Mouse (Mus musculus) ovary, postnatal 10 days (tissue): Measurements from ENCODE around the gene Pdia3.
"Not testable (repeated sequence)": the region's sequence is repeated elsewhere in the genome, so short reads cannot be mapped to it uniquely, and the experiment has no call there.

Experiments
- DNase-seq: peaks from one replicate; pipeline ENCODE4 v3.0.0; 2022; ENCODE audit warnings: low spot score

The Pdia3 gene

DNA sequence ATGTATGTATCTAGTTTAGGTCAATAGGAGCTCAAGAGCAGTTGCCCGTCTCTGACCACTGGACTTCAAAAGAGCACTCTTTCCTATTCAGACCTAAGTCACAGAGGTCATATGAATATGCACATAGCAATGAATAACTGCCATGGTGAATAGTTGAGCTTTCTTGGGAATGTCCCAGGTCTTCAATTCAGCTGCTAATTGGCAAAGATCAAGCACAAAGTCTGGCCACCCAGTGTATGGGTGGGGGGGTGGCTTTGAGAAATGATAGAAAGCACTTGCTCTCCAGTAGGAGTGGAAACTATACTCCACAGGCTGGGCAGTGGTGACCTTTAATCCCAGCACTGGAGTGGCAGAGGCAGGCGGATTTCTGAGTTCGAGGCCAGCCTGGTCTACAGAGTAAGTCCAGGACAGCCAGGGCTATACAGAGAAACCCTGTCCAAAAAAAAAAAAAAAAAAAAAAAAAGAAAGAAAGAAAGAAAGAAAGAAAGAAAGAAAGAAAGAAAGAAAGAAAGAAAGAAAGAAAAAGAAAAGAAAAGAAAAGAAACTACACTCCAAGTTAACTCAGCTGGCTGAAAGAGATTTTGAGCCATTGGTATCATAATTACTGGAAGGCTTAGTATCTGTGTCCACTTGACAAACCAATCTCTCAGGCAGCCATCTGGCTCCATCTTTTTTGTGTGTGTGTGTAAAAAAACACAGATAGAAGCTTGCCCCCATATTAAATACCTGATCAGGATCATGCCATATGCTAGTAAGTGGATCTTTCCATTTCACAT, 64.1 kb downstream of the Pdia3 start:
- no peak for DNase-seq

DNA sequence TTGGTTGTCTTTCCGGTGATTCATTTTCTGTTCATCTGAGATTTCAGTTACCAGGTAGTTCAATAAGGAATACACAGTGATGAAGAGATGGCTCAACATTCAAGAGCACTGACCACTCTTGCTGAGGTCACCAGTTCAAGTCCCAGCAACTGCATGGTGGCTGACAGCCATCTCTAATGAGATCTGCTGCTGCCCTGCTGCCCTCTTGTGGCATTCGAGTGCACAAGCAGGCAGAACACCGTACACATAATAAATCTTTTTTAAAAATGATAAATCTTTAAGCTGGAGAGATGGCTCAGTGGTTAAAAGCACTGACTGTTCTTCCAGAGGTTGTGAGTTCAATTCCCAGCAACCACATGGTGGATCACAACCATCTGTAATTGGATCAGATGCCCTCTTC, 66.9 kb downstream of the Pdia3 start:
- DNase-seq, result no peak

DNA sequence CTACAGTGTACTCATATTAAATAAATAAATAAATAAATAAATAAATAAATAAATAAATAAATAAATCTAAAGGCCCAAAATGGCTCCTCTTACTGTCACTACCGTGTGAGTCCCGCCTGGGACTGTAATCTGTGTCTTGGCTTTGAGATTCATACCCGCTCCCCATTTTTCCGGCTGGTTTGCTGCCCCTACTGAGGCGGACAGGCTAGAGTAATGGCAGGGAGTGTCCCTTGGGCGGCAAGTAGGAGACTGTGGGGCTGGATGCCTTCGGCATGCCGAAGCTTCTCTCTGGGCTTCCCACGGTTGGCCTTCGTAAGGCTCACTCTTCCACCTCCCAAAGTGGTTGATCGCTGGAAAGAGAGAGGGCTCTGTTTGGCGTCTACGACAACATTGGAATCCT, 67.3 kb downstream of the Pdia3 start:
- DNase-seq, result not testable (repeated sequence)

DNA sequence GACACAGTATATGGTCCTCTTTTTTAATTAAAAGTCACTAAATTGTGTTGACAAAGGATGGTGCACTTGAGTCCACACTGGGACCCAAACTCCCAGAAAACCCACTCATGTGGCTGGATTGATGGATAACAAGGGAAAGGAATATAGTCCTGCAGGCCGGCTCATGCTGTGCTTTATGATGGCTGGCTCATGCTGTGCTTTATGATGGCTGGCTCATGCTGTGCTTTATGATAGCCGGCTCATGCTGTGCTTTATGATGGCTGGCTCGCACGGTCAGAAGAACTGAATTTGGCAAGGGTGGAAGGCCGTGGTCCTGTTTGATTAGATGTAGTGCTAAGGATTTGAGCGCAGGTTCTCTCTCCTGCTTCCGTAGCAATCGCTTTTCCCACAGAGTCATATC, 70.0 kb downstream of the Pdia3 start:
- no peak for DNase-seq

DNA sequence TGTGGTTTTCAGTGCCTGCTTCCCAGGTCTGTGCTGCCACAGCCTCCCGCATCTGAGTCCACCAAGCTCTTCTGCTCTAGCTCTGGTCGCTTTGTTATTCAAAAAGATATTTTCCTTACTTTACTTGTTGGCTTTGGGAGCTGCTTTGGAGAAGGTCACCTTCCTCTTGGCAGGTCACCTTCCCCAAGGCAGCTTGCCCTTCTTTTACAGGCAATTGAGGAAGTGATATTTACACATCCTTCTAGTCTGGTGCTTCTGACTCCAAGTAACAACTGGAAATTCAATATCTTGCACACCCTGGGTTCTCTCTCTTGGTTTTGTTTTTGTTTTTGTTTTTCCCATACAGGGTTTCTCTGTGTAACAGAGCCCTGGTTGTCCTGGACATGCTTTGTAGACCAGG, 70.8 kb downstream of the Pdia3 start:
- DNase-seq, result not testable (repeated sequence)
